Mouse (Mus musculus) stomach, postnatal 0 days (tissue): ENCODE data around the gene Mecr.

ENCODE experiments used
- CTCF ChIP-seq: IDR thresholded peaks from 2 replicates; pipeline ENCODE4 v1.5.1; 2016; ENCODE audit warnings: antibody characterized with exemption, low read depth, mild to moderate bottlenecking, moderate library complexity
- EP300 ChIP-seq: optimal IDR thresholded peaks from 2 replicates; pipeline ENCODE3; 2016; ENCODE audit warnings: antibody characterized with exemption

DNA sequence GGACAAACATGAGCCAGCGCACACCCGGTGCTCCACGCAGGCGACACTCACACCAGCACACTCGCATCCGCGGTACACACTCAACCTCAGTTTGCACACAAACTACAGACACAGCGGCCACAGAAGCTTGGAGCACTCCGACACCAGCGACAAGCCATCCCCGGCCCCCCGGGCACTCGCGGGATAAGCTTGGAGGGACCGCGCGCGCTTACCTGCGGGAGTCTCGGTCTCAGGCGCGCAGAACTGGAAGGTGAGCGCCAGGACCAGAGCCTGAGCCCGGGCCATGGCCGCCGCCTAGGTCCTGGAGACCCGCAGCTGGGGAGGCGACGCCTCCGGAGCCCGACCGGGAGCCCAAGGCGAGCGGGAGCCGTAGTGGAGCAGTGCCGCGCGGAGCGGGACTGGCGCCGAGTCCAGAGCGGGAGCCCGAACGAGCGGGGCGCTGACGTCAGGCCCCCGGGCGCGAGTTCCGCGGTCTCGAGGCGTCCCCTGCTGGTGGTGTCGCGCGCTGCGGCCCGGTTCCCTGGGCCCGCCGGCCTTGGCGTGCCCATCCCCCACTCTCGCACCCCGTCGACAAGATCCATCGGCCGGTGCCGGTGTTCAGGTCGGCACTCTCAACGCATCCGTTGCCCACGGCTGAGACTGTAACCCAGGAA lies 5.3 kb upstream of the Mecr start, which contains the start of gene Ptpru:
- TF ChIP-seq CTCF (peak; percentile 95), EP300 (no peak)
